Mouse (Mus musculus) midbrain, embryonic 16.5 days (tissue): ENCODE measurements around the gene Ptprg. TPM values are rescaled to one million over a fixed set of nuclear protein-coding genes. Genes with fewer than 3 reads are reported as not detected.

Source experiments
- ATAC-seq: fragments of 200-750 bp; cut with Nextera tagmentation; 2 replicates; pipeline ENCODE4 v1.8.0; 2017; ENCODE audit warnings: moderate TSS enrichment
- H3K27ac ChIP-seq: fragments of 300-500 bp; sonication (generic); 2 replicates; pipeline ENCODE4 v1.5.1; 2014; ENCODE audit warnings: mild to moderate bottlenecking, low read length, mixed read lengths
- H3K27me3 ChIP-seq: fragments of 300-500 bp; sonication (generic); 2 replicates; pipeline ENCODE4 v1.6.1; 2014; ENCODE audit warnings: low read depth, low read length, mixed read lengths; ENCODE audit not compliant: control insufficient read depth, insufficient read depth
- H3K36me3 ChIP-seq: fragments of 300-500 bp; sonication (generic); 2 replicates; pipeline ENCODE4 v1.6.1; 2014; ENCODE audit warnings: mild to moderate bottlenecking, low read length, moderate library complexity, mixed read lengths; ENCODE audit not compliant: control insufficient read depth, insufficient read depth
- H3K4me1 ChIP-seq: fragments of 300-500 bp; sonication (generic); 2 replicates; pipeline ENCODE4 v1.6.1; 2014; ENCODE audit warnings: mild to moderate bottlenecking, low read length, mixed read lengths; ENCODE audit not compliant: control insufficient read depth, insufficient read depth
- H3K4me2 ChIP-seq: fragments of 300-500 bp; sonication (generic); 2 replicates; pipeline ENCODE4 v1.6.1; 2014; ENCODE audit warnings: mild to moderate bottlenecking, low read length, mixed read lengths
- H3K4me3 ChIP-seq: fragments of 300-500 bp; sonication (generic); 2 replicates; pipeline ENCODE4 v1.5.1; 2014; ENCODE audit warnings: low read depth, mild to moderate bottlenecking, low read length, moderate library complexity, mixed read lengths
- H3K9ac ChIP-seq: fragments of 300-500 bp; sonication (generic); 2 replicates; pipeline ENCODE4 v1.6.1; 2014; ENCODE audit warnings: low read depth, low read length, mixed read lengths
- H3K9me3 ChIP-seq: fragments of 300-500 bp; sonication (generic); replicated peaks from 2 replicates; pipeline ENCODE4 v1.6.1; 2014; ENCODE audit warnings: mild to moderate bottlenecking, low read length, mixed read lengths; ENCODE audit not compliant: control insufficient read depth, poor library complexity, severe bottlenecking
- WGBS: fragments of 180-500 bp; shearing (Covaris S2); extraction: QIAGEN DNeasy Blood & Tissue Kit; methylation state at CpG from one replicate; pipeline ENCODE4 v1.1.7; 2014; 5-methylcytosine and 5-hydroxymethylcytosine counted together
- polyA plus RNA-seq: library from polyadenylated mRNA; unstranded; fragments of >200 nt; fragmentation: Nextera tagmentation; extraction: Ambion mirVana; gene quantifications from 2 replicates; pipeline ENCODE4 v1.2.1, GENCODE M21; 2015

The Ptprg gene
- polyA plus RNA-seq, 1 experiment from 2014 or later: 37.6 TPM

DNA sequence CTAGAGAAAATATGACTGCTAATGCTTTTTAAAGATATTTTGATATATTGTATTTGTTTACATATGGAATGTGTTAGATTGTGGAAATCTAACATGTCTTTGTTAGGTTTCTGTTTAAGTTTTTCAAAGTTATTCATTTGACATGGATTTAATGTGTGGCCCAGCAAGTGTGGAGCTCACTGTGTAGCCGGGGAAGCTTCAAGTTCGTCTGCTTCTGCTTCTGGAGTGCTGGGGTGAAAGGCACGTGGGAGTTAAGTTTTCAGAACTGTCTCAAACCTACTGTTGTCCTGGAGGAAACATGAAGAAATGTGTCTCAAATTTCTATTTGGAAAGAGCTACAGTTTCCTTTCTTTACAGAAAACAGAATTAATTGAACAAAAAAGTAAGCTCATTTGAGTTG, 311.5 kb downstream of the Ptprg start:
- H3K27ac ChIP-seq: no peak overlapping the region
- H3K36me3 ChIP-seq: no peaks in the 10 kb centered on the region
- H3K9me3 ChIP-seq: no peaks in the 10 kb centered on the region
- 38% methylated on average over 3 of the region's 3 CpGs for WGBS
- H3K4me3 ChIP-seq: no peak overlapping the region
- H3K4me1 ChIP-seq: no peaks in the 10 kb centered on the region; the same call in 1 of the 2 replicates
- H3K27me3 ChIP-seq: no peaks in the 10 kb centered on the region
- H3K9ac ChIP-seq: no peak overlapping the region
- H3K4me2 ChIP-seq: no peak overlapping the region
- ATAC-seq: no peak

GRCm38 (mm10) chr14:11865332-11865731, 312.0 kb downstream of the Ptprg start:
- Histone ChIP-seq H3K27me3 (no peaks in the 10 kb centered on the region), H3K4me3 (no peak overlapping the region), H3K9me3 (no peaks in the 10 kb centered on the region), H3K36me3 (no peaks in the 10 kb centered on the region), H3K27ac (no peak overlapping the region), H3K9ac (no peak overlapping the region), H3K4me2 (no peak overlapping the region), H3K4me1 (no peaks in the 10 kb centered on the region; the same call in 1 of the 2 replicates)
- ATAC-seq: no peak
- 46% methylated on average over 5 of the region's 5 CpGs for WGBS

DNA sequence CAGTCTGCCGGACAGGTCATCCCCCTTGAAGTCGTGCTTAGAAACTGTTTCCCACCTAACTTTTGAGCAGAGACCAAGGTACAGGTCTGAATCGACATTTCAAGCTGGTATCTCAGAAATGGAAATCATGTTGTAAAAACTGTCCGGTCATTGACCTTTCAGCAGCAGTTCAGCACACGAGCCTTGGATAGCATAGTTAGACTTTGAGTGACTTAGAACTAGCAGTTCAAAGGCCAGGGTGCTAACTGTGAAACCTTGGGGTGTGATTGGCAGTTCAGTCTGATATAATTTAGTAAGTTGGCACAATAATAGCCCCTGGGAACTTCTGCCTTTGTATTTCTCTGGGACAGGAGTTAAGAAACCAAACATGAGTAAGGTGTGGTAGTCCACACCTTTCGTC, 312.5 kb downstream of the Ptprg start:
- 89% methylated on average over 6 of the region's 6 CpGs for WGBS
- Histone ChIP-seq H3K9ac (no peak overlapping the region), H3K4me1 (no peaks in the 10 kb centered on the region; the same call in 1 of the 2 replicates), H3K27me3 (no peaks in the 10 kb centered on the region), H3K4me3 (no peak overlapping the region), H3K9me3 (no peaks in the 10 kb centered on the region), H3K27ac (no peak overlapping the region), H3K36me3 (no peaks in the 10 kb centered on the region), H3K4me2 (no peak overlapping the region)
- ATAC-seq: no peak

GRCm38 (mm10) chr14:11866416-11866815, 313.1 kb downstream of the Ptprg start:
- no peak overlapping the region for H3K27ac ChIP-seq
- no peak overlapping the region for H3K9ac ChIP-seq
- H3K9me3 ChIP-seq: no peaks in the 10 kb centered on the region
- 94% methylated on average over 7 of the region's 7 CpGs for WGBS
- no peak for ATAC-seq
- H3K4me3 ChIP-seq: no peak overlapping the region
- H3K4me2 ChIP-seq: no peak overlapping the region
- H3K27me3 ChIP-seq: no peaks in the 10 kb centered on the region
- no peaks in the 10 kb centered on the region; the same call in 1 of the 2 replicates for H3K4me1 ChIP-seq
- no peaks in the 10 kb centered on the region for H3K36me3 ChIP-seq

GRCm38 (mm10) chr14:11868636-11869035, 315.3 kb downstream of the Ptprg start:
- no peaks in the 10 kb centered on the region for H3K27me3 ChIP-seq
- WGBS: 88% methylated on average over 6 of the region's 6 CpGs
- H3K27ac ChIP-seq: no peak overlapping the region
- no peaks in the 10 kb centered on the region; the same call in 1 of the 2 replicates for H3K4me1 ChIP-seq
- H3K9ac ChIP-seq: no peak overlapping the region
- no peak overlapping the region for H3K4me3 ChIP-seq
- H3K36me3 ChIP-seq: no peaks in the 10 kb centered on the region
- no peaks in the 10 kb centered on the region for H3K9me3 ChIP-seq
- no peak for ATAC-seq
- H3K4me2 ChIP-seq: no peak overlapping the region

- H3K36me3 ChIP-seq: no peaks in the 10 kb centered on the region
- no peak for ATAC-seq
- 73% methylated on average over 8 of the region's 8 CpGs for WGBS
- no peak overlapping the region for H3K4me3 ChIP-seq
- no peak overlapping the region for H3K4me2 ChIP-seq
- H3K9ac ChIP-seq: no peak overlapping the region
- no peak overlapping the region for H3K27ac ChIP-seq
- H3K9me3 ChIP-seq: no peaks in the 10 kb centered on the region
- H3K4me1 ChIP-seq: no peaks in the 10 kb centered on the region; the same call in none of the 2 replicates
- H3K27me3 ChIP-seq: no peaks in the 10 kb centered on the region
Measured at GRCm38 (mm10) chr14:11871752-11872344, 318.5 kb downstream of the Ptprg start.

GRCm38 (mm10) chr14:11874266-11874665, 320.9 kb downstream of the Ptprg start:
- Histone ChIP-seq H3K4me3 (no peak overlapping the region), H3K27me3 (no peaks in the 10 kb centered on the region), H3K4me1 (no peaks in the 10 kb centered on the region; the same call in 1 of the 2 replicates), H3K4me2 (no peak overlapping the region), H3K36me3 (no peaks in the 10 kb centered on the region), H3K9ac (no peak overlapping the region), H3K27ac (no peak overlapping the region), H3K9me3 (no peaks in the 10 kb centered on the region)
- no peak for ATAC-seq
- WGBS: 93% methylated on average over 6 of the region's 6 CpGs

DNA sequence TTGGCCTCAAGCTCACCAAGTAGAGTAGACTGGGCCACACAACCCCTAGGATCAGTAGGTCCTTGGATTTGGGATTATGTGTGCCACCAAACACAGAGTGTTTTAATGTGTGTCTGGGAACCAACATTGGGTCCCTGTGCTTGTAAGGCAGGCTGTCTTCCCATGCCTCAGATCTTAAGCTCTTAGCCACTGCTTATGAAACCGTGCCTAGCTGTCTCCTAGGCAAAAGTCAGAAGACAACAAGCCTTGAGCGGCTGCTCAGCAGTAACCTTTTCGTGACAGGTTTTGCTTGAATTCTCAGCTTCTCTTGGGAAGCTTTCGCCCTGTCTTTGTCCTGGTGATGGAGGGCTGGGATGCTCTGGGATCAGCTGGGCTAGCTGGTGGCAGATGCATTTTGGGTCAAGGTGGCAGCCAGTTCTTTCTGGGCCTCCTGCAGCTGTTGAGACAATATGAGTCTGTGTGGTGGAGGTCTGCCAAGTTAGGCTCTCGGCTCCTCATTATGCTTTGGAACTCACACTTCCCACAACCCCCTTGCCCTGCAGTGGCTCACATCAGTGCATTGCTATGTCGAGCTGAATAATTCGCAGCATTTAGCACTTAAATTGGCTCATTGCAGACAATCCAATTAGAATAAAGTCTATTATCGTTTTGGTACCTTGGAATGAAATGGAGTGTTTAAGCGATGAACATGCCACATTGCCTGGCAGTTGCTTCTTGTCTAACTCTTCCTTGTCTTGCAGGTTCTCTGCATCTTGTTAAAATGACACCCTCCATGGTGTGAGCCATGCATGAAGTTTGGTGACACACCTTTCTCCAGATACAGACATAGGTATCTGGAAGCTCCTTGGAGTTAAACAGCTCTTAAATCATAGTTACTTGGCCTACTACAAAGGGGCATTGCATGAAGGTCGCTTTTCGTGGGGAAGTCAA, 321.9 kb downstream of the Ptprg start:
- Histone ChIP-seq H3K9ac (no peak overlapping the region), H3K36me3 (no peaks in the 10 kb centered on the region), H3K9me3 (no peaks in the 10 kb centered on the region), H3K27ac (no peak overlapping the region), H3K4me3 (no peak overlapping the region), H3K27me3 (no peaks in the 10 kb centered on the region), H3K4me2 (no peak overlapping the region), H3K4me1 (peaks cover 3% of the 10 kb centered on the region)
- peak; percentile 79 for ATAC-seq
- 66% methylated on average over 11 of the region's 11 CpGs for WGBS

GRCm38 (mm10) chr14:11881082-11881481, 327.8 kb downstream of the Ptprg start:
- Histone ChIP-seq H3K27me3 (no peaks in the 10 kb centered on the region), H3K36me3 (no peaks in the 10 kb centered on the region), H3K4me2 (no peak overlapping the region), H3K9ac (no peak overlapping the region), H3K9me3 (no peaks in the 10 kb centered on the region), H3K27ac (no peak overlapping the region), H3K4me1 (peaks cover 12% of the 10 kb centered on the region), H3K4me3 (no peak overlapping the region)
- WGBS: 76% methylated on average over 3 of the region's 3 CpGs
- ATAC-seq: no peak
